Mouse (Mus musculus): Measurements from ENCODE around the gene Slc38a2.

Slc38a2 gene

DNA sequence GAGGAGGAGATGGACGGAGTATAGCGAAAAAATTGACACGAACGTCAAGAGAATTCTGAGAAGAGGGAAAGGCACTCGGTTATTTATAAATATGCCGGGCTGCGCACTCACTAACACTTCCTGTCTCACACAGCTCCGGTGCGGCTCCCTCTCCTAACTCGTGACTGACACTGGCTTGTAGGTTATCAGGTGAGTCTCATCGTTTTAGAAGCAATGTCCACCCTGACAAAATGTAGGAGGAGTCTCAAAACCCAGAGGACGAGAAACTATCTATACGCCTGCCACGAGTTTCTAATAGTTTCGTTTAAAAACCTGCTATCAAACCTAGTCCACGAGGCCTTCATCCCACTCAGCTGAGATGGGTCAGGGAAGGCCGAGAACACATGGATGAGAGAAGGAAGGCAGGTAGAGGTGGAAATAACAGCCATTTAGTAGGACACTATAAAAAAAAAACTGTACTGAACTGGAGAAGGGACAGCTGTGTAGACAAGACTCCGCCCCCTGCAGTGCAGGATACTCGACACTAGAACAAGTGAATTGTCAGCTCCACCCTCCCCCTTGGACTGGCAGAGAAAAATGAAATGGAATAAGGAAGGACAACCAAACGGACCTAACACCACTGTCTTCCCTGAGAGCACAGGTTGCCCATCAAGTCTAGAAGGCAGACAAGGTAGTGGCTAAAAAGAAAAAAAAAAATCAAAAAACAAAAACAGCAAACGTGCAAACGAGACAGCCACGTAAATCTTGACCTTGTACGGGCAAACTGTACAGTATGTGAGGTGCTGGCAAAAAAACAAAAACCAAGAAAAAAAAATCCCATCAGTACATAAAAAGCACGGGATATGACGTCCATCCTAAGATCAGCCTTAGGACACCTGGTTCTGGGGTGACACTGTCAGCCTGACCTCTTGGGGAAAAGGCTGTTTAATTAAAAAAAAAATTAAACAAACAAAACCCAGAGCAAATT, 3.8 kb downstream of the Slc38a2 start:
- DNase-seq (ENCODE audit: low spot score), result peak; percentile 65

DNA sequence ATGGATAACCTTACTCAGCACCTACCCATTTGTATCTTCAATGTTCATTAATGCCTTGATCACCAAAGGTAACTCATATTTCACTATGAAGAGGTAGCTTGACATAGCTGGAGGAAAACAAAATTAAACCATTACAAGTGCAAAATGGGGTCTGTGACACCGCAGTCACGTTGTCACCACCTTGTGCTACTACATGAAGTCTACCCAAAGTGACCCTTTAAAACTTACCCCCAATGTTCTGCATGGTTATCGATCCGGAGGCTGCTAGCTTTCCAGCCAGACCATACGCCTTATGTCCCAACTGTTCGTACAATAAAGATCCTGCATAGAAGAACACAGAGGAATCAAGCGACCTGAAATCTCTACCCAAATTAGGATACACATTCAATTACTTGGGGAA, 4.5 kb downstream of the Slc38a2 start:
- DNase-seq (ENCODE audit: low spot score), result no peak

DNA sequence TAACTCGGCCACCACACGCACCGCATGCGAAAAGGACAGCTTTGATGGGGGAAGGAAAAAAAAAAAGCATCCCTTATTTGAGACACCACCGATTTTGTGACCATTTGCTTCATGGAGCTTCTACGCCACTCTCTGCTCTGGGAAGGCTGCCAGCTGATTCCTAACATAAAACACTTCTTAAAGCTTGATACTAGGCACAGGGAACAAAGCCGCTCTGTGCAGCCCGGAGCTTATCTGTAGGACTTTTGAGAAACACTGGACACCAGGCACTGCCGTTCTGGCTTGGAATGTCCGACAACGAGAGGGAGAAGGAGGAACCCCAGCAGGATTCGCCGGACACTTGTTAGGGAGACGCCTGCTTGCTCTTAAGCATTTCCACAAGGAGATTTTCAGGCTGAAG, 5.8 kb downstream of the Slc38a2 start:
- DNase-seq (ENCODE audit: low spot score), result peak; percentile 79

DNA sequence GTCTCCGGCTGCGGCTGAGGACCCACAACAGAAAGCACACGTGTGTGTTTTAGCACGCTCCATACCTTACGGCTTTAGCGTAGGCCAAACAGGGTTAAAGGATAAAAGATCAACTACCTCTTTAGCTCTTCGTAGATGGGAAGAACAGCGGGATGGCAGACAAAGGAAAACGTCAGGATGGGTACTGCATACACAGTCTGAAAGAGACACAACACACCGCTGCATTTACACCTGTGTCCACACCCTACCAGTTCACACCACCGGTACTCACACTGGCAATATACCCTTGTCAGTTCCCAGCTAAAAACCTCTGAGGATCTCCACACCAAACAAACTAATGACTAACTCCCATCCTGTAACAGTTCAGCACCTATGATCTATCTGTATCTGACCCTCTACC, 7.1 kb downstream of the Slc38a2 start:
- no peak for DNase-seq (ENCODE audit: low spot score)

DNA sequence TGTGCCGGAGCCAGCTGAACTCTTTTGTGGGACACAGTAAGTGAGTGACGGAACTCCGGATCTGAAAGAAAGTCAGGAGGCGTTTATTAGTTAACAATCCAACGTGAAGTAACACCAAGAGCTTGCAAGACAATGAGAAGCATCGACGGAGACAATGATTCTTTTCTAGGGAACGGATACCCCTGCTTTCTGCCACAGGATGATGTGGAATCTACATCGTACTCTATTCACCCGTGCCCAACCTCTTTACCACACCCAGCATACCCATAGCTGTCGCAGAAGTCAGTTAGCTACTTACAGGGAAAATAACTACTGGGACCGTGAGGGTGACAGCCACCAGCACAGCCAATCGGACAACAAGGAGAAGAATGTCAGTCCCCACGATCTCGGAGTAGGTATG, 8.1 kb downstream of the Slc38a2 start:
- DNase-seq (ENCODE audit: low spot score), result no peak

DNA sequence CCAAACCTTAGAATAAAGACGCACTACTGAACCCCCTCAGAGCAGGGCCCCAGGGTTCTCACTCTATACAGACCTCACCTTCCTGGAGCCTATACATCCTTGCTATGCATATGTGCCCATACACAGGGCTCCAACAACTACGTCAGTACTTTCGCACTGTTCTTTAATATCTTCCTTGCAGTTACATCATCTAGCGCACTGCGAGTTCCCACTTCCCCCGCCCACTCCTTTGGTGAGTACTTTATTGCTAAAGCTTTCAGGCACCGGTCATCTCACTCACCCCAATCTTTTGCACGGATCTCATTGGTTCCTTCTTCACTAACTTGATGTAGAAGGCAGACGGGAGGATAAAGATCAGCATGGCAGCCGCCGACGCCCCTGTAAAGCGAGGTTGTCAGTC, 8.7 kb downstream of the Slc38a2 start:
- DNase-seq (ENCODE audit: low spot score), result no peak

DNA sequence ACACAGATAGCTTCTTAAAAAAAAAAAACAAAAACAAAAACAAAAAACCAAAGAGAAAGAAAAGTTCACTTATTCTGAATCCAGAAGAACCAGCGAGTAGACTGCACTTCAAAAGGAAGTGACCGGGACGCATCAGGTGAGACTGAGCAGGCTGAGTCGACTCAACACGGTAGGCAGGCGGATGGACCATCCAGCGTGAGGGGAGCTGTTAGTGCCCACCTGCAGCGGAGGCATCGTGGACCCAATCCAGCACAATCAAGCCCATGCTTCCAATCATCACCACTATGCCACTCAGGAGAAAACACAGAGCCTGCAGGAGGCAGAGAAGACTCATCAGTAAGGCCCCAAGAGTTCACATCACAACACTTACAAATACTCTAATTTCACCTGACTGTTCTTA, 9.6 kb downstream of the Slc38a2 start:
- no peak for DNase-seq (ENCODE audit: low spot score)

DNA sequence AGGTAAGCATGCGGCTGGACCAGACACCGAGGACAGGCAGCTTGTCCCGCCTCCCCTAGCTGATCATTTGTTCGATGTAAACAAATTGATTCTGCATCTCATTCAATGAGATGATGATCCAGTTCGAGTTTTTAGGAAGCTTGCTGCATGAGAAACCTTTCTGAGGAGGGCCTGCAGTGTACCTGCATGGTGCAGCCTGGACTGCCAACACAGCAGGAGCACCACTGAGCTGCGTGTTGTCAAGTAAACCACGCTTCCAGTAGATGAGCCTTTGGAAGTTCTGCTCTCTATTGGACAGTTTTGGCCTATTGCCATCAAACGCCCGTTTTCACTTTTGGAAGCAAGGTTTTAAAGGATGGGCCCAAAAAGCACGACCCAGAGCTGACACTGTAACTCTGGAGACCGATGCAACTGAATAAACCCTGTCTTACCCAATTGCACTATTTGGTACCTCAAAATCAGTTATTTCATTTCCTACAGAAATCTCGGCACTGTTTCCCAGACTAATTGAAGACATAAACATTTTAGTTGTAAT, 10.7 kb downstream of the Slc38a2 start:
- no peak for DNase-seq (ENCODE audit: low spot score)

DNA sequence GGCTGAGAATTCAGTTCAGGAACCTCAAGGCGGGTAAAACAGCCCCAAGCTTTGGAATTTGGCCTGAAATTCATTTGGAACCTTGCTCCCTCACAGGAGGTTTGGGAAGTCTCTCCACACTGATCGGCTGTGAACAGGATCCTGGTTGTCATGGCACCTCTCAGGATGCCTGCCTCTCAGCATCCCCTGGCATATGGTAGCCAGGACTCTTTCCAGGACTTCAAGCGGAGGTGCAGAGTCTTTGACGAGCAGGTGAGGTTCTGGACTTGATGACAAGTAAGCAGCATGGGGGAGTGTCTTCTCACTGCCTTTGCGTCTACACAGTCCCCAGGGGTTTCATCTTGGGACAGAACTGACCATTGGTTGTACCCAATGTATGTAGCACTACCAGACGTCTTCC, 11.5 kb downstream of the Slc38a2 start:
- no peak for DNase-seq (ENCODE audit: low spot score)

DNA sequence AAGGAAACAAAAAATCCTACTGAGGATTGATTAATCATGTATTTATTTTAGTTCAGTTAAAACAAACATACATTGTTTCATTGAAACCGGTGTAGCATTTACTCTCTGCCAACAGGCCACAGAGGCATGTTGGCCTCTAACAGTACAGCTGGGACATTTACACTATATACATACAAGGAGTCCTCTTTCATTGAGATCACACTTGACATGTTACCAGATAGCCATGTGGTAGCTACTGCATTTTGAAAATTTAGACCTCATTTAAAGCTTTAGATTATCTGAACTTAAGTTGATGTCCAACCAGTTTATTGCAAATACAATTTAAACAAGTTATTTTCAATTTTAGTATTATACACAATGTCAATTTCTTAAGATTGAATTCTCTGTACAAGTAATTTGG, 12.2 kb downstream of the Slc38a2 start:
- no peak for DNase-seq (ENCODE audit: low spot score)

DNA sequence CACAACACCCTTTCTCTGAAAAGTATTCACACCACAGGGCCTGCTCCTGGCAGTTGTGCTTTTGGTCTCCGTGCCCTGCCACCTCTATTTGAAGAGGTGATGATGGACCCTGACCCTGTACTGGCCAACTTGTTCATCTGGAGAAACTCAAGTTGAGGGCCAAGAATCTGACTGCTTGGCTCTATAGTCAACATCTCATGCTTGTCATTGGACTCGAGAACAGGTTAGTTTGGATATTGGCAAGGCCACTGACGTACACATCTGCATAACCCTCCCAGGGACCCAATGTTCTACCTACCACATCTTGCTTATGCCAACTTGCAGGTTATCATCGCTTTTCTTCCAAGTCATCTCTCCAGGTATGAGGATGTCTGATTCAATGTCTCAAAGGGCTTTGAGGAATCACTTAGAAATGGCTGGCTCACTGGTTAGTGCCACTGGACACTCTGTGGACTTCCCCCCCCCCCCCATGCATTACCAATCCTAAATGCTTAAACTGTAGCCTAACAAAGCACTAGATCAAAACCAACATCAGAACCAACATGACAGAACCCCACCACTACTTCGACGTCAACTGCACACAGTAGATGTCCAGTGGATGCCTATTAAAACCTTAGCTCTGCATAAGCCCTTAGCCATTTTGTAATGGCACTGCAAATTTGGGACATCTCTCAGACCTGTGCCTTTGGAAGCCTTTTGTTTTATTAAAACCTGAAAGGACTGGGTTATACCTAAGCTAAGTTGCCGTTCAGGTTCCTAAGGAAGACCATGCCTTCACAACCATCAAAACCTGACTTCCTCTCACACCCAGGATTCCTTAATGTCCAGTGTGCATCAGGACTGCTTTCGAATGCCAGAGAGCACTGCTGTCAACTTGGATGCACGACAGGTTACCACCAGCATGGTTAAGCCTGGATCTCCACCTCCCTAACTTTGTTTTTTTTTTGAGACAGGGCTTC, 13.1 kb downstream of the Slc38a2 start:
- DNase-seq (ENCODE audit: low spot score), result no peak

DNA sequence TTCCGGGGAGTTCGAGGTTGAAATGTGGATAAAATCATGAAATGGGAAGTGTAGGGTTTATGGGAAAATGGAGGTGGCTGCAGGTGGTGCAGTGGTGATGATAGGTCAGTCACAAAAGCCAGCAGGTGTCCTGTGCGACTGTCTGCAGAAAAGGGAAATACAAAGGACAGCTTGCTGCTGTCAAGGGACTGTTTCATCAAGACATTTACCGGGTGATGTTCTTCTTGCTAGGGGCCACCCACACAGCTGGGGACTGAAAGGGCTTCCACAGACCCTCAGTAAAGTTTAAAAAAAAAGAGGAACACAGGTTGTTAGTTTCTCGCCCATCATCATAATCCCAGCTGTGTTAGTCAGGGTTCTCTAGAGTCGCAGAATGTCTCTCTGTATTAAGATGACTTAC, 14.3 kb downstream of the Slc38a2 start:
- no peak for DNase-seq (ENCODE audit: low spot score)

DNA sequence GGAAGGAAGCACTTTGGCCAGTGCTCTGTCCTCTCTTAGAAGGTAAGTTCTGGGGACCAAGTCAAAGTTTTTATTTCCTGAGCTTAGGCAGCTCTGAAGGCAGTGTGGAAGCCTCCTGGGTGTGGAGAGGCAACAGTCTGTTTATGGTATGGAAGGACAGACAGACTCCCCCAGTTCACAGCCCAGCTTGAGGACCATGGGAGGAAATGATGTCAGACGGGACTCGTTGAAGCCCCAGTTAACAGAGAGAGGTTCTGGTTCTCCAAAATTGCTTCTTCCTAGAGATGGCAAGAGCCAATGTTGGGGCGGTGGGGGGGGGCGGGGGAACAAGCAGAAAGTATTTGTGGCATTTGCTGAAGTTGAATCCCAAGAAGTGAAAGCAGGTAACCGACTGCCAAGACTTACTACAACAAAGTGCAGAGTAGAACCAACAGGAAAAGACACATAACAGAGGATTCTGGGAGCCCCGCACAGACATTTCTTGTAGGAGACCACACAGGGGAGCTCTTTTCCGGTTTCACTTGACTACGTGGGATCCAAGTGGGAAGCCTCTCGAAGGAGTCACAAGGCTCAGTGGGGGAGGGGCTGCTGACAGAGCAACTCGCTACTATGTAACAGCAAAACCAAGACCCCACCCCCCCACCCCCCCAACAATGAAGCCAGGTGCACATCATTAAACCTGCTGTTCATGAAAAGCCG, 15.2 kb downstream of the Slc38a2 start:
- peak; percentile 83 for DNase-seq (ENCODE audit: low spot score)

DNA sequence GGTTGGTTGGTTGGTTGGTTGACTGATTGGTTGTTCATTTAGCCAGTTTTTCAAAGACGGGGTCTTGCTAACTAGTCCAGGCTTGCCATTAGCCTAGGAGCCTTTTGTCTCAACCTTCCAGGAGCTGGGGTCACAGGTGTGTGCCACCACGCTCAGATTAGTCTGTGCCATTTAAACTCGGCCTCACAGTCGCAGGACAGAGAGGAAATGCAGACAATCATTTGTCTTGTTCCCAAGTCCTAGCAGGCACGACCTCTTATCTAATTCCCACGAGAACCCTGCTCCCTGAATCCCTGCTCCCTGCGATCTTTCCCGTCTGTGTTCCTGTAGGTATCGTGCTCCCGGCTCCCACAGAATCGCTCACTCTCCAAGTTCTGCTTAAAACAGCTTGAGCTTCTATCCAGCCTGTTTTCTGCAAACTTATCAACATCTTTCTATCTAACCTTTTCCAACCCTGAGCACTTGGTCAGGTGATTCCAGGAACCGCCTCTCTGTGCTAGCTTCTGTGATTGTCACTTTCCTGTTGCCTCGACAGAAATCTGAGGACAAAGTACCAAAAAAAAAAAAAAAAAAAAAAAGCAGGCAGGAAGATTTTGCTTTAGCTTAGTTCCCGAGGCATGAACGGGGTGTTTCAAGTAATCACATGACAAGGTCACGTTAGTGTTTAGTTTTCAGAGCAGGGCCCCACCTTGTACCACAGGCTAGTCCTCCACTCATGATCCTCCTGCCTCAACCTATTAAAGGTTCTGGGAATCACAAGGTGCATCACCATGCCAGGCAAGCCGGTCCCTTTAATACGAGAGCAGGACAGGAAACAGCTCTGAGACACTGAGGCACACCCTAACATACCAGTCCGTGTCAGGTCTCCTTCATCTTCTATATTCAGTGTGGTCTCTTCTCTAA, 20.4 kb downstream of the Slc38a2 start:
- DNase-seq (ENCODE audit: low spot score), result no peak

DNA sequence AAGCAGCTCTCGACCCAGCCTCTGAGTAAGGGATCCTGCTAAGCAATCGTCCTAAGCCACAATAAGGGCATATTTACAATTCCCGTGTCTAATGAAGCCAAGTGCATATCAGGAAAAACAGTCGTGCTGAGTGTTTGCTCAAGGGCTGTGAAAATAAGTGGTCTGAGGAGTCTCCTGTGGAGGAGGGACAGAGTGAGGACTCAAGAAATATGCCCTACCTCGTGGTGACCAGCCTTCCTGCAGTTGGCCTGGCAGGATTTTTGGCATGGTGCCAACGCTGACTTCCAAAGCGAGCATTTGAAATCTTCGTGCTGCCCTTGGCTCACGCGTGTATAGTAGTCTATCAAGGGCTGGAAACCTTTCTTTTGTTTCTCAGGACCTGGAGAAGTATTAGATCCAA, 23.0 kb downstream of the Slc38a2 start:
- peak; percentile 71 for DNase-seq (ENCODE audit: low spot score)

DNA sequence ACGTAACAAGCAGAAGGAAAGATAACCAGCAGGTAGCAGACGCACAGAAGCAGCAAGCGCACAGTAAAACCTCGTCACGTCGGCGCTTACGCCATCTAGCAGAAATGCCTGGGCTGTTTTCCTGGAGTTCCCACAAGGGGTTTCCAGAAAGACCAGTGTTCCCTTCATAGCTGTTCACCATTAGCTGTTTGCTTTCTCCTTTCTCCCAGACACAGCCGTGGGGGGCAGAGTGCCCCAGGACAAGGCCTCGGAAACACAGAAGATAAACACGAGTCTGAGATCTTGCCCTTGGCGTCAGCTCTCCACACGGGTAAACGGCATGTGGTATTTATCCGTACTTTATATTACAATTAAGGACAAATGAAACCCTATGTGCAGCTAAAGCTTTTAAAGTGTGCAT, 23.8 kb downstream of the Slc38a2 start:
- peak; percentile 39 for DNase-seq (ENCODE audit: low spot score)

DNA sequence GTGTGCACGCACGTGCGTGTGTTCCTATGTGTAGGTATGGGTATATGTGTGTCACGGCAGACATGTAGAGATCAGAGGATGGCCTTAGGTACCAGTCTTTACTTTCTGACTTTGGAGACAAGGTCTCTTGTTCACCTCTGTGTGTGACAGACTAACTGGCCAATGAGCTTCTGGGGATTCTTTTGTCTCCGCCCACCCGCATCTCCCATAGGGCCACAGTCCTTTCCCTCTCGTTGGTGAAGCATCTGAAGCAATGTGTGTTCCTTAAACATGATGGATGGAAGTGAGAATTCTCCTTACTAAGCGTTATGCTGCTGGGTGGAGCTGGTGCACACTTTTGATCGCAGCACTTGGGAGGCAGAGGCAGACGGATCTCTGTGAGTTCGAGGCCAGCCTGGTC, 24.5 kb downstream of the Slc38a2 start:
- peak; percentile 38 for DNase-seq (ENCODE audit: low spot score)

DNA sequence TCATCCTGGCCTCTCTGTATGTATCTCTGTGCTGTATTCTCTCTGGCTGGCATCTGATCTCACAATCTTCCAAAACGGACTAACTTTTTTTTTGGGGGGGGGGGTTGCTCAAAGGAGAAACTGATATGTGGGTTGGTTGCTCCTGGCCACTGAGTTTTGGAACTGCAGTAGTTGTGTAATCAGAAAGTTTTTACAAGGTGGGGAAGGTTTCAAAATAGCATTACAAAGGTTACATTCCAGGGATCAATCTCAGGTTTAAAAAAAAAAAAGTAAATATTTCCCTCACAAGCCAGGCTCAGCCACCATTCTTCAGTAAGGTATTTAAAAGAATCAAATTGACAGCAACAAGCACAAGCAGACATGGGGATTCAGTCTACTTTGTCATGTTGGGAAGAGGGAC, 25.4 kb downstream of the Slc38a2 start:
- no peak for DNase-seq (ENCODE audit: low spot score)

DNA sequence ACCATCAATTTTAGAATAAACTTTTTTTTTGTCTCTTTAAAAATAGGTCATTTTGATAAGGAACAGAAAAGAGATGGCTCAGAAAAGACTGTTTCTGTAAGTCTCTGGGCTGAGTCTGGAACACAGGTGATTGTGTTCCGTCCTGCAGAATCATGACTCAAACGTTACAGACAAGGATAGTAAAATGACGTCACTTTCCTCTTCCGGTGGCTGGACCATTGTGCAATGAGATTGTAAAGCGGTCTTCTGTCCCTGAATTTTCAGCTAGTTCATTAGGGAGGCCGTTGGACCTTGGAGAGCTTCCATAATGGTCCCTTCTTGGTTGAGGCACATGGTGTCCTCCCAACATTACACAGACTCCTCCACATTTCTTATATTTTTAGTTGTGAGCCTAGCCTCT, 29.8 kb downstream of the Slc38a2 start:
- DNase-seq (ENCODE audit: low spot score), result no peak

DNA sequence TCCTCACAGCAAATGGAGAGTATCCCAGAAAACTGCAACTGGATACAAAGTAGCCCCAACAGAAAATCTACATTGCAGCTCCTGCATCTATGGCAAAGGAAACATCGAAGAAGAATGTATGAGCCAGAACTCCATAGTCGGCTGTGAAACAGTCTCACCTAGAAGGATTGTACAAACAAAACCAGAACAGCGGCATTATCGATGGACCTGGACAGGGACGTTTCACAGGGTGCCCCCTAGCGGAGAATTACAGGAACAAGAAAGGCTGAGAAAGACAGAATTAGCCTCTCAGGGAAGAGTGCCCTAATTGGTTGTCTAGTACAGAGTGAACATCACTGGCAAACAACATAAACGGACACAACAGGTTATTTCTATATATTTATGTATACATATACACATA, 32.9 kb downstream of the Slc38a2 start:
- DNase-seq (ENCODE audit: low spot score), result peak; percentile 67

DNA sequence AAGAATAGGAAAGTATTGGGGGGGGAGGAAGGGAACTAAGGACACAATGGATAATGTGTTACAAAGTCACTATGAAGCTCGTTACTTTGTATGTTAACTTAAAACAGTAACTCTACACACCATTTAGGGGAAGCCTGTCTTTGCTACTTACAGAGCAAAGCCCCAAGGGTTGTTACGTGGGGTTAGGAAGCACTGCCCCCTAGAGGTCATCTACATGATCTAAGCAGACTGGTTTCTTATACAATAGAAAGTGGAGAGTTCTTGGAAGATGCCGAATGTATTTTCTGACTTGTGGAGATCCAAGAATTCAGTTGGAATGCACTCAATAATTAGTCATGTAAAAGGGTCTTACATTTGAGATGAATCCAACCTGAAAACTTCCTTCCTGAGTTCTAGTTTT, 33.6 kb downstream of the Slc38a2 start:
- peak; percentile 75 for DNase-seq (ENCODE audit: low spot score)

Measured in testis, postnatal 10 days (tissue).